13 mouse cellular contexts compared by ENCODE assay signal in the genomic region with DNA sequence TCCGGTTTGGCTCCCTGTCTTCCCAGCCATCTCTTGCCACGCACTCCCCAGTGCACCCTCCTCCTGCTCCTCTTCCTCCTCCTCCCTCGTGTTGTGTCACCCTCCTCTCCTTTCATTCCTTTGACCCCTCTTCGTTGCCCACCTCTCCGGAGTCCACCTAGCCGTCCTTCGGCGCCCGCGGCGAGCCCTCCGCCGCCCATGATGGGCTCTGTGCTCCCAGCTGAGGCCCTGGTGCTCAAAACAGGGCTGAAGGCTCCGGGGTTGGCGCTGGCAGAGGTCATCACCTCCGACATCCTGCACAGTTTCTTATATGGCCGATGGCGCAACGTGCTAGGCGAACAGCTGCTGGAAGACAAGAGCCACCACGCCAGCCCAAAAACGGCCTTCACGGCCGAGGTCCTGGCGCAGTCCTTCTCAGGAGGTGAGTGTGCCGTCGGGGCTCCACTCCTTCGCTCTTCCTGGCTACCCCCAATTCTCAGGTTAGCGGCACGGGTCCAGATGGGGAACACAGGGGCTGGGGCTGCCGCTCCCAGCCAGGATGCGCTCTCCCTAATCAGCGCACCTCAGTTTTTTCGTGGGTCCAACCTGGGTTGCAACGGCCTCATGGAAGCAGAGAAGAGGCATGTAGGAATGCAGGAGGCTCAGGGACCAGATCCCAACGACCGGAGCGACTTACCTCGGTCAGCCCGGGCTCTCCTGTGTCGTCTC. TPM values are rescaled to one million over a fixed set of nuclear protein-coding genes. Genes with fewer than 3 reads are reported as not detected.
A peak's percentile ranks its signal among the peaks of the same experiment; 100 is the strongest.
DNase-seq lines count a peak whose midpoint lies in the region; ATAC-seq and TF ChIP-seq lines count a peak whose summit lies in the region.
"Had no signal": no experiment of that assay in that cellular context is flagged by ENCODE, and none has a peak within 500 bp of the region (broad histone marks: within the 10 kb centered on the region; RNA-seq: fewer than 3 reads in every experiment).

Gene Prdm12 (plus strand): TSS at position 137 of the 708 bp plus-strand sequence.

- no peak within 1 kb of the TSS for H3K27ac ChIP-seq in lung, postnatal 0 days (ENCODE audit: low read length)
- peak within 1 kb of the TSS; percentile 74 for H3K27ac ChIP-seq in forebrain, embryonic 10.5 days
- H3K27ac ChIP-seq in limb, embryonic 10.5 days, result no peak within 1 kb of the TSS
- H3K27ac ChIP-seq in stomach, postnatal 0 days (replicated peaks), result no peak within 1 kb of the TSS
- H3K27ac ChIP-seq: layer of hippocampus, adult 2 months; liver, embryonic 12.5 days had no signal

- no peak within 1 kb of the TSS for H3K9ac ChIP-seq in lung, postnatal 0 days (replicated peaks; ENCODE audit: low read depth)
- H3K9ac ChIP-seq in stomach, postnatal 0 days (ENCODE audit: low read length), result no peak within 1 kb of the TSS
- H3K9ac ChIP-seq: liver, embryonic 12.5 days had no signal

- H3K4me1 ChIP-seq in lung, postnatal 0 days (ENCODE audit: insufficient read depth, low read depth, low read length), result peaks cover 2% of the 10 kb centered on the region; the same call in 1 of the 2 replicates
- peaks cover 81% of the 10 kb centered on the region for H3K4me1 ChIP-seq in forebrain, embryonic 10.5 days
- peaks cover 51% of the 10 kb centered on the region for H3K4me1 ChIP-seq in limb, embryonic 10.5 days
- peaks cover 3% of the 10 kb centered on the region; the same call in 1 of the 2 replicates for H3K4me1 ChIP-seq in stomach, postnatal 0 days (replicated peaks; ENCODE audit: control insufficient read depth, insufficient read depth)

- peaks cover 91% of the 10 kb centered on the region for H3K27me3 ChIP-seq in lung, postnatal 0 days (replicated peaks; ENCODE audit: insufficient read depth, low read length)
- H3K27me3 ChIP-seq in forebrain, embryonic 10.5 days (ENCODE audit: poor library complexity, severe bottlenecking), result peaks cover 100% of the 10 kb centered on the region
- H3K27me3 ChIP-seq in limb, embryonic 10.5 days (ENCODE audit: low read depth, poor library complexity, severe bottlenecking), result peaks cover 100% of the 10 kb centered on the region
- peaks cover 44% of the 10 kb centered on the region for H3K27me3 ChIP-seq in stomach, postnatal 0 days (ENCODE audit: control insufficient read depth, insufficient read depth, low read length)

- 2% methylated on average over 41 of the region's 41 CpGs for WGBS in lung, postnatal 0 days
- WGBS in forebrain, embryonic 10.5 days, result under 1% methylated on average over 41 of the region's 41 CpGs
- WGBS in limb, embryonic 10.5 days, result 2% methylated on average over 41 of the region's 41 CpGs
- 3% methylated on average over 41 of the region's 41 CpGs for WGBS in stomach, postnatal 0 days

- 0 out of 2 replicates have a peak within 1 kb of the TSS, but pooled peaks have one; percentile 8 for H3K4me2 ChIP-seq in lung, postnatal 0 days (replicated peaks; ENCODE audit: low read depth, low read length)
- H3K4me2 ChIP-seq in stomach, postnatal 0 days (replicated peaks; ENCODE audit: low read depth), result 0 out of 2 replicates have a peak within 1 kb of the TSS, but pooled peaks have one; percentile 25
- H3K4me2 ChIP-seq: liver, embryonic 12.5 days had no signal

- intact Hi-C loops in left cerebral cortex, postnatal 36 days (cut with DNase I), result no loop called here

- no peaks in the 10 kb centered on the region for H3K9me3 ChIP-seq in lung, postnatal 0 days (ENCODE audit: low read length)
- no peaks in the 10 kb centered on the region for H3K9me3 ChIP-seq in forebrain, embryonic 10.5 days
- H3K9me3 ChIP-seq in limb, embryonic 10.5 days (replicated peaks), result no peaks in the 10 kb centered on the region
- no peaks in the 10 kb centered on the region for H3K9me3 ChIP-seq in stomach, postnatal 0 days (ENCODE audit: control insufficient read depth, low read length)
- H3K9me3 ChIP-seq: liver, embryonic 12.5 days had no signal

- DNase-seq in lung, postnatal 0 days (ENCODE audit: low spot score), result no peak
- no peak for DNase-seq in lung, postnatal 14 days
- DNase-seq in forebrain, embryonic 10.5 days (ENCODE audit: extremely low spot score, low spot score), result peak; percentile 43
- DNase-seq in limb, embryonic 10.5 days (ENCODE audit: low spot score), result peak; percentile 52
- DNase-seq in stomach, postnatal 0 days (ENCODE audit: low spot score), result no peak
- no peak for DNase-seq in left cerebral cortex, postnatal 36 days (ENCODE audit: low spot score in 2 of 2)
- DNase-seq in c-Kit-positive CD71-positive TER-119-positive erythroid progenitor cells, embryonic 14.5 days (ENCODE audit: low spot score), result no peak
- no peak for DNase-seq in gastrocnemius, adult 18-20 months (ENCODE audit: low spot score)
- DNase-seq: cerebellum, adult 11-12 months; gastrocnemius, postnatal 25 days had no signal

- H3K36me3 ChIP-seq in lung, postnatal 0 days (ENCODE audit: insufficient read depth, low read length), result no peaks in the 10 kb centered on the region
- no peaks in the 10 kb centered on the region for H3K36me3 ChIP-seq in forebrain, embryonic 10.5 days (replicated peaks)
- no peaks in the 10 kb centered on the region for H3K36me3 ChIP-seq in limb, embryonic 10.5 days
- H3K36me3 ChIP-seq in stomach, postnatal 0 days (ENCODE audit: control insufficient read depth, insufficient read depth, low read length), result no peaks in the 10 kb centered on the region
- H3K36me3 ChIP-seq: liver, embryonic 12.5 days had no signal

- TF ChIP-seq CTCF in lung, postnatal 0 days (IDR thresholded peaks at IDR 0.05), result no peak
- no peak for TF ChIP-seq CTCF in stomach, postnatal 0 days (IDR thresholded peaks at IDR 0.05; ENCODE audit: low read depth)

- ATAC-seq in lung, postnatal 0 days, result no peak
- no peak for ATAC-seq in stomach, postnatal 0 days (ENCODE audit: low FRiP score, low TSS enrichment)
- ATAC-seq: liver, embryonic 12.5 days had no signal

- TF ChIP-seq EP300 in lung, postnatal 0 days (IDR thresholded peaks at IDR 0.05), result no peak
- TF ChIP-seq EP300 in stomach, postnatal 0 days (optimal IDR thresholded peaks at IDR 0.05), result no peak

- H3K4me3 ChIP-seq in lung, postnatal 0 days (ENCODE audit: low read depth, low read length), result peak within 1 kb of the TSS; percentile 10; the same call in 1 of the 2 replicates
- H3K4me3 ChIP-seq in forebrain, embryonic 10.5 days, result peak within 1 kb of the TSS; percentile 47
- peak within 1 kb of the TSS; percentile 18 for H3K4me3 ChIP-seq in limb, embryonic 10.5 days
- peak within 1 kb of the TSS; percentile 13 for H3K4me3 ChIP-seq in stomach, postnatal 0 days (ENCODE audit: low read depth, low read length)
- H3K4me3 ChIP-seq: layer of hippocampus, adult 2 months; liver, embryonic 12.5 days had no signal

RNA-seq across cellular contexts. Expression of gene Prdm12, which starts in this region (rescaled TPM):
- not detected in 2 replicates for polyA plus RNA-seq in lung, postnatal 0 days (2015; fragmentation: Nextera tagmentation; extraction: Ambion mirVana)
- 0.51 and 0.77 TPM in 2 replicates for polyA plus RNA-seq in forebrain, embryonic 10.5 days (2016; fragmentation: Nextera tagmentation; extraction: Ambion mirVana)
- 0.10 TPM in 1 of 2 replicates, not detected in the other for polyA plus RNA-seq in limb, embryonic 10.5 days (2016; fragmentation: Nextera tagmentation; extraction: Ambion mirVana)
- not detected in 2 replicates for polyA plus RNA-seq in stomach, postnatal 0 days (2015; fragmentation: Nextera tagmentation; extraction: Ambion mirVana)
- under 1 TPM; 0.16 to 0.44 TPM for total RNA-seq in left cerebral cortex, postnatal 36 days (2021)
- total RNA-seq in gastrocnemius, adult 18-20 months (2021), result not detected
- total RNA-seq: gastrocnemius, postnatal 25 days; neutrophil, adult 5-6 weeks had no signal
- polyA plus RNA-seq: liver, embryonic 12.5 days had no signal

Comparison
In these comparisons a context has a peak if more than half of its experiments do, and no peak if none do; other contexts are left out.
1. Peak in DNase-seq, H3K4me3 ChIP-seq and H3K27ac ChIP-seq in forebrain, embryonic 10.5 days; RNA of the gene not detected or under 1 TPM.
2. Peak in DNase-seq and H3K4me3 ChIP-seq in limb, embryonic 10.5 days; RNA of the gene not detected or under 1 TPM.